Mouse (Mus musculus): Measurements from ENCODE around the gene Slc44a3. TPM values are rescaled to one million over a fixed set of nuclear protein-coding genes. Genes with fewer than 3 reads are reported as not detected.

Slc44a3 gene
- total RNA-seq, 1 experiment = 2.3 TPM

- H3K4me1 ChIP-seq (ENCODE audit: control insufficient read depth in 2 of 2, insufficient read depth in 2 of 2, low read length in 2 of 2, poor library complexity in 1 of 2) = peaks cover 32 to 48% of the 10 kb centered on the region in 2 experiments
- no peaks in the 10 kb centered on the region for H3K9me3 ChIP-seq (ENCODE audit: control insufficient read depth, insufficient read depth, low read depth, low read length)
- H3K27ac ChIP-seq (ENCODE audit: insufficient read depth, low read depth, low read length, poor library complexity, severe bottlenecking) = no peak overlapping the region
- no peak for DNase-seq (ENCODE audit: low read depth, low spot score)
- no peak for TF ChIP-seq HCFC1 (IDR thresholded peaks at IDR 0.05; ENCODE audit: borderline replicate concordance, insufficient read depth, low read length)
- TF ChIP-seq ZC3H11A (IDR thresholded peaks at IDR 0.05; ENCODE audit: borderline replicate concordance, low read depth, low read length) = no peak
- no peak for TF ChIP-seq MAFK (IDR thresholded peaks at IDR 0.05; ENCODE audit: insufficient read depth, low read depth, low read length)
- no peak for TF ChIP-seq ZNF384 (IDR thresholded peaks at IDR 0.05; ENCODE audit: low read depth, low read length)
- TF ChIP-seq CHD2 (IDR thresholded peaks at IDR 0.05; ENCODE audit: low read depth, low read length) = no peak
- H3K9ac ChIP-seq (ENCODE audit: insufficient read depth, low read depth, low read length, poor library complexity, severe bottlenecking) = no peak overlapping the region
- H3K4me3 ChIP-seq (ENCODE audit: insufficient read depth in 1 of 2, low read depth in 1 of 2, low read length in 2 of 2, poor library complexity in 1 of 2, severe bottlenecking in 1 of 2) = no peak overlapping the region
- peaks cover 12% of the 10 kb centered on the region; the same call in 1 of the 2 replicates for H3K36me3 ChIP-seq (ENCODE audit: control insufficient read depth, insufficient read depth, low read length, poor library complexity, severe bottlenecking)
- in situ Hi-C loops (cut with MboI; ENCODE audit: low sequenced_read_pairs in 2 of 2, unreplicated experiment in 2 of 2) = no loop called here
Observed at GRCm38 (mm10) chr3:121437996-121438395, 94.2 kb downstream of the Slc44a3 start.

DNA sequence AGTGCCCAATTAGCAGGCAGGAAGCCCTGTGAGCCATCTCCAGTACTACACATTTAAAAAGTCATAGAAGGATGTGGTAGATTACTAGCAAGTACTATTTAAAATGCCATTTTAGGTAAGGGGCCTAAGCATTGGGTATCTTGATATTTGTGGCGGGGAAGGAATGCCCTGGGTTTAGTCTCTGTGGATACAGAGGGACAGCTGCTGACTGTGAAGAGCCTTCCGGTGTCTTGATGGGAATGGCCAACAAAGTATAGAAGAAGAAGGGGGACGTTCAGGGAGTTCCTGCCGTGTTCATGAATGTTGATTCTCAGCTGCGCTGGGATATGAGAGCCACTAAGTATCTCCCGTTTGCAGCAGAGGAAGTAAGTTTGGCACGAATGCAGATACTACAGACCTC lies 95.1 kb downstream of the Slc44a3 start:
- TF ChIP-seq ZC3H11A (IDR thresholded peaks at IDR 0.05; ENCODE audit: borderline replicate concordance, low read depth, low read length) (no peak), ZNF384 (IDR thresholded peaks at IDR 0.05; ENCODE audit: low read depth, low read length) (no peak), MAFK (IDR thresholded peaks at IDR 0.05; ENCODE audit: insufficient read depth, low read depth, low read length) (no peak), CHD2 (IDR thresholded peaks at IDR 0.05; ENCODE audit: low read depth, low read length) (no peak), HCFC1 (IDR thresholded peaks at IDR 0.05; ENCODE audit: borderline replicate concordance, insufficient read depth, low read length) (no peak)
- H3K4me3 ChIP-seq (ENCODE audit: insufficient read depth in 1 of 2, low read depth in 1 of 2, low read length in 2 of 2, poor library complexity in 1 of 2, severe bottlenecking in 1 of 2) = no peak overlapping the region
- no peak overlapping the region for H3K27ac ChIP-seq (ENCODE audit: insufficient read depth, low read depth, low read length, poor library complexity, severe bottlenecking)
- no peak overlapping the region for H3K9ac ChIP-seq (ENCODE audit: insufficient read depth, low read depth, low read length, poor library complexity, severe bottlenecking)
- peaks cover 12% of the 10 kb centered on the region; the same call in 1 of the 2 replicates for H3K36me3 ChIP-seq (ENCODE audit: control insufficient read depth, insufficient read depth, low read length, poor library complexity, severe bottlenecking)
- in situ Hi-C loops (cut with MboI; ENCODE audit: low sequenced_read_pairs in 2 of 2, unreplicated experiment in 2 of 2) = no loop called here
- peaks cover 27 to 47% of the 10 kb centered on the region in 2 experiments for H3K4me1 ChIP-seq (ENCODE audit: control insufficient read depth in 2 of 2, insufficient read depth in 2 of 2, low read length in 2 of 2, poor library complexity in 1 of 2)
- DNase-seq (ENCODE audit: low read depth, low spot score) = no peak
- H3K9me3 ChIP-seq (ENCODE audit: control insufficient read depth, insufficient read depth, low read depth, low read length) = no peaks in the 10 kb centered on the region

DNA sequence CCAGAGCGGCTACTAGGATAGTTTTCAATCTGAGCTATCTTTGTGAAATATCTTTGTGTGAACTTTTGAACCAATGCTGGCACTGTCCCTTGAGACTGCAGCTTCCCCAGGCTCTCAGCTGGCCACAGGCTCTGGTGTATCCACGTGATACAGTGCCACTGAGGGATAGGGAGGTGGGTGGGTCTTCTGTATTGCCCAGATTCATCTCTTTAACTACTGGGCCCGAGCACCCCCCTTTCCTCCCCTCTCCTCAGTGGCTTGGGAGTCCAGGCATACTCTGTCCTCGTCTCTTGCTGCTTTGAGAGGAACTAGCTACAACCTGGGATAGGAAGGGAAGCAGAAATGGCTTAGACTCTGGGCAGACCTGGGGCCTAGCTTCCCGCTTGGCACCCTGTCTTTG lies 96.9 kb downstream of the Slc44a3 start:
- TF ChIP-seq ZNF384 (IDR thresholded peaks at IDR 0.05; ENCODE audit: low read depth, low read length) (no peak), HCFC1 (IDR thresholded peaks at IDR 0.05; ENCODE audit: borderline replicate concordance, insufficient read depth, low read length) (no peak), MAFK (IDR thresholded peaks at IDR 0.05; ENCODE audit: insufficient read depth, low read depth, low read length) (no peak), ZC3H11A (IDR thresholded peaks at IDR 0.05; ENCODE audit: borderline replicate concordance, low read depth, low read length) (no peak), CHD2 (IDR thresholded peaks at IDR 0.05; ENCODE audit: low read depth, low read length) (no peak)
- Histone ChIP-seq H3K4me3 (ENCODE audit: insufficient read depth in 1 of 2, low read depth in 1 of 2, low read length in 2 of 2, poor library complexity in 1 of 2, severe bottlenecking in 1 of 2) (no peak overlapping the region), H3K36me3 (ENCODE audit: control insufficient read depth, insufficient read depth, low read length, poor library complexity, severe bottlenecking) (peaks cover 10% of the 10 kb centered on the region; the same call in 1 of the 2 replicates), H3K9me3 (ENCODE audit: control insufficient read depth, insufficient read depth, low read depth, low read length) (no peaks in the 10 kb centered on the region), H3K4me1 (ENCODE audit: control insufficient read depth in 2 of 2, insufficient read depth in 2 of 2, low read length in 2 of 2, poor library complexity in 1 of 2) (peaks cover 26 to 50% of the 10 kb centered on the region in 2 experiments), H3K9ac (ENCODE audit: insufficient read depth, low read depth, low read length, poor library complexity, severe bottlenecking) (no peak overlapping the region), H3K27ac (ENCODE audit: insufficient read depth, low read depth, low read length, poor library complexity, severe bottlenecking) (no peak overlapping the region)
- no peak for DNase-seq (ENCODE audit: low read depth, low spot score)
- in situ Hi-C loops (cut with MboI; ENCODE audit: low sequenced_read_pairs in 2 of 2, unreplicated experiment in 2 of 2) = no loop called here

GRCm38 (mm10) chr3:121433968-121434533 lies 98.2 kb downstream of the Slc44a3 start:
- H3K9me3 ChIP-seq (ENCODE audit: control insufficient read depth, insufficient read depth, low read depth, low read length) = no peaks in the 10 kb centered on the region
- H3K9ac ChIP-seq (ENCODE audit: insufficient read depth, low read depth, low read length, poor library complexity, severe bottlenecking) = peak overlapping the region; percentile 48; the same call in 1 of the 2 replicates
- TF ChIP-seq HCFC1 (IDR thresholded peaks at IDR 0.05; ENCODE audit: borderline replicate concordance, insufficient read depth, low read length) = no peak
- no peak for TF ChIP-seq MAFK (IDR thresholded peaks at IDR 0.05; ENCODE audit: insufficient read depth, low read depth, low read length)
- TF ChIP-seq ZNF384 (IDR thresholded peaks at IDR 0.05; ENCODE audit: low read depth, low read length) = no peak
- no peak for TF ChIP-seq ZC3H11A (IDR thresholded peaks at IDR 0.05; ENCODE audit: borderline replicate concordance, low read depth, low read length)
- no peak for TF ChIP-seq CHD2 (IDR thresholded peaks at IDR 0.05; ENCODE audit: low read depth, low read length)
- no peak for DNase-seq (ENCODE audit: low read depth, low spot score)
- no peak overlapping the region for H3K4me3 ChIP-seq (ENCODE audit: insufficient read depth in 1 of 2, low read depth in 1 of 2, low read length in 2 of 2, poor library complexity in 1 of 2, severe bottlenecking in 1 of 2)
- H3K4me1 ChIP-seq (ENCODE audit: control insufficient read depth in 2 of 2, insufficient read depth in 2 of 2, low read length in 2 of 2, poor library complexity in 1 of 2) = peaks cover 28 to 49% of the 10 kb centered on the region in 2 experiments
- peaks cover 10% of the 10 kb centered on the region; the same call in 1 of the 2 replicates for H3K36me3 ChIP-seq (ENCODE audit: control insufficient read depth, insufficient read depth, low read length, poor library complexity, severe bottlenecking)
- in situ Hi-C loops (cut with MboI; ENCODE audit: low sequenced_read_pairs in 2 of 2, unreplicated experiment in 2 of 2) = no loop called here
- H3K27ac ChIP-seq (ENCODE audit: insufficient read depth, low read depth, low read length, poor library complexity, severe bottlenecking) = peak overlapping the region; percentile 18
